Mouse (Mus musculus): ENCODE data around the gene Hes5.

DNA sequence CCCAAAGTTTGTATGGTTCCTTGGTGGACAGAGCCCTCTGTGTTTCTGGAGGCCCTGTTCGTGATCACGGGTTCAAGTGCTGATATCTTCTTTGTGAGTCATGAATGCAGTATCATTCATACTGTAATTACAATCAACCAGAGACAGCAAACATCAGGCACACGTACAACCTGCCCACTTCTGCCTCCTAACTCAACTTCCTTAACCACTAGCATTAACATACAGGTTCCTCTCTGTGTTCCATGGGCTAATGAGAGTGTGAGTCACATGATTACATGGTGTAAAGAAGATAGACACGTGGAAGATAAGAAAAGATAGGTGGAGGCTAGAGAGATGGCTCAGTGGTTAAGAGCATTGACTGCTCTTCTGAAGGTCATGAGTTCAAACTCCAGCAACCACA, 44.1 kb upstream of the Hes5 start:
- TF ChIP-seq POLR2A (IDR thresholded peaks at IDR 0.05; ENCODE audit: low read depth, low read length) (no peak), CTCF (IDR thresholded peaks at IDR 0.05; ENCODE audit: extremely low read depth, insufficient read length, insufficient replicate concordance, low read depth, low read length) (no peak)

All from small intestine, adult 2 months (tissue).